Mouse (Mus musculus) CD4-positive, CD25-positive, alpha-beta regulatory T cell (primary cell): ENCODE measurements around the gene Asb4. TPM values are rescaled to one million over a fixed set of nuclear protein-coding genes. Genes with fewer than 3 reads are reported as not detected.

Source experiments
- polyA plus RNA-seq: library from polyadenylated mRNA; unstranded; fragments of 100-300 nt; shearing (Covaris generic); gene quantifications from one replicate; pipeline ENCODE4 v1.2.1, GENCODE M21; 2017

The Asb4 gene
- polyA plus RNA-seq = 0.08 TPM

DNA sequence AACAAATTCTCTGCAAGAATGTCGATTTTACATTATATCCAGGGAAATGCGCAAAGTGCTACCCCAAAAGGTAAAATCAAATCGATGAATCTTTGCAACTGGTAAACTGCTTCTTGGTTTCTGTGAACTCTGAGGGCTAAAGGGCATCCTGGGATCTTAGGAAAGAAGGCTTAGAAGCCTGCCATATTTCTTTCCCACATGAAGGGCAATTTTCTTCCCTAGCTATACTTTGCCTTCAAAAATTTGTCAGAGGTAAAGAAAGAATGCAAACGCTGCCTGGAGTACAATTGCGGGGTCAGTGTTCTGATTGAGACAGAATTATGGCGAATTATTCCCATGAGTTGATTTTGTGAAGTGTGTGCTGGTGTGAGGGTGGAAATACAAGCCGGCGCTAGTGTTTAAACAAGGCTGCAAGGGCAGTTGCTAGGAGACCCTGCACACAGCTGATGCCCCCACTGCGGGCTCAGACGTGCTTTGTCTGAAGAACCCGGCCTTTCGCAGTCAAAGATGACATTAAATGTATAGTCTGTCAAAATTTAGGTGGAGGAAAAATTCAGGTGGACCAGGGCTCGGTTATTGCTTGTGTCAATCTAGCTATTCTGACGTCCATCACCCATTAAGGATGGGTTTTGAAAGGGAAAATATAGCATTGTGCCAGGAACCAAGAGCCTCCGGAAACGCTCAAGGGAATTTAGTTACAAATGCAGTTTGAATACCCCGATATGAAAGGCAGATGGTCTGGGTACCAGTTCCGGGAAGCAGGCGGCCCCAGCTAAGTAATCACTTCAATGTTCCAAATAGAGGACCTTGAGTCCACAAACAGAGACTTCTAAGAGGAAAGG is at the start of gene Asb4:
Gene Asb4 (plus strand): TSS at position 51 of the 842 bp plus-strand sequence.

Other genes starting within 250 kb of the Asb4 start
- gene Pon1, start 189.4 kb upstream of the Asb4 start, polyA plus RNA-seq = not detected
- gene Pon3, start 127.1 kb upstream of the Asb4 start, polyA plus RNA-seq = 6.8 TPM
- gene Pon2, start 84.9 kb upstream of the Asb4 start, polyA plus RNA-seq = 77.9 TPM
- gene Pdk4, start 112.9 kb downstream of the Asb4 start, polyA plus RNA-seq = not detected